Mouse (Mus musculus) neutrophil, adult 83 days (primary cell): Measurements from ENCODE around the gene Elobl. TPM values are rescaled to one million over a fixed set of nuclear protein-coding genes. Genes with fewer than 3 reads are reported as not detected.

Experiments
- total RNA-seq, 2 experiments: library from RNA; stranded (reverse); gene quantifications; one replicate each; pipeline ENCODE4 v1.2.4; 2023

The Elobl gene
- not detected for total RNA-seq

DNA sequence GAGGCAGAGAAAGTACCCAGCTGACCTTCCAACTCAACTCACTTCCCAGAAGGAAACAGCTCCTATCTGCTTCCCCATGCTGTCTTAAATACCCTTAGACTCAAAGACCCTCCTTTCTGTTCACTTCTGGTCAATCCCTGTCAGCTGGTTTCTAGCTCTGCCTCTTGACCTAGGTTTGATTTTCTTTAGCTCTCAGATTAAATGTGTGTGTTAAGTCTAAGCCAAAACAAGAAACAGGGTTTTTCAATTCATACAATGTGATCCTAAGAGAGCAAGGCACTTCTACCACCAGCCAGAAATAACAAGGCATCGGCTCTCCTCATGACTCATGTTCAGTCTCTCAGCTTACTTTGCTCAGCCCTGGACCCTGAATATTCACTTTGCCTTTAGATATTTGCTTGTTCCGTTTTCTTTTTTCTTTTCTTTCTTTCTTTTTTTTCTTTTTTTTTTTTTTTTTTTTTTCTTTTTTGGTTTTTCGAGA lies at the start of gene Elobl:
Elobl (minus strand) TSS at position 51 of the 481 bp plus-strand sequence.

DNA sequence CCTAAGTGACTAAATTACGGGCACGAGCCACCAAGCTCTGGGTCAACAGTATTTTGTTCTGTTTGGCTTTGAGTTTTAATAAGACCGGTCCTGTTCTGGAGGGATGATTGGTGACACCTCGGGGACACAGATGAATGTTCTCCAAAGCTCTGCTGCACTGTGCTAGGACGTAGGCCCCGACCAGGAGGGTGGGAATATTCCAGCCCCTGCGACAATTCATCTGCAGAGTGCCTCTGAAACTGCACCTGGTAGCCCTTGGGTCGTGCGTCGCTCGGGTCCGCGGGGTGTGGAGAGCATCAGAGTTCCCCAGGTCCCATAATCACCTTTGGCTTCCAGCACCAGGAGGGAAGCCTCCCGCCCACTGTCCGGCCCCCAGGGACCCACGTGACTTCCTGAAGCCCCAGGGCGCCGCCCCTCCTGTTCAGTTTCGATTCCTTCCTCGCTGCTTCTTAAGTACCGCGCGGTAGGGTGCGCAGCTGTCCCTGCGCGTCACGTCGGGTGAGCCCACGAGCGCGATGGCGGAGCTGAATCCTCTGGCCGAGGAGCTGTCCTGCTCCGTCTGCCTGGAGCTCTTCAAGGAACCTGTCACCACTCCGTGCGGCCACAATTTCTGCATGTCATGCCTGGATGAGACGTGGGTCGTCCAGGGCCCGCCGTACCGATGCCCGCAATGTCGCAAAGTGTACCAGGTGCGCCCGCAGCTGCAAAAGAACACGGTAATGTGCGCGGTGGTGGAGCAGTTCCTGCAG lies 32.4 kb upstream of the Elobl start, which contains the start of gene Trim25:
Trim25 (plus strand) TSS at position 403 of the 749 bp plus-strand sequence.

DNA sequence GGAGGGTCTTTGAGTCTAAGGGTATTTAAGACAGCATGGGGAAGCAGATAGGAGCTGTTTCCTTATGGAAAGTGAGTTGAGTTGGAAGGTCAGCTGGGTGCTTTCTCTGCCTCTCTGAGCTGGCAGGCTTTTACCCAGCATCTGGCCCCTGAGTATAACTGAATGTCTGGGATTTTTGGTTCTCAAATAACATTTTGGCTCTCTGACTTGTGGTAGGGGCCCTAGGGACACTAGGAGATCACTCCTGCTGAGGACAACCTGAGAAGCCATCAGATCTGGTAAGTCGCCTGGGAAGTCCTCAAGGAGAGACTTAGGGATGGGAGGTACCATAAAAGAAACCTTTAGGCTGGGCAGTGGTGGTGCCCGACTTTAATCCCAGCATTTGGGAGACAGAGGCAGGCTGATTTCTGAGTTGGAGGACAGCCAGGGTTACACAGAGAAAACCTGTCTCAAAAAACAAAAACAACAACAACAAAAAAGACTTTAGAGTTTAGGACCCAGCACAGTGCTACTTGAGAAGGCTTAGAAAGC lies 3.5 kb upstream of the Elobl start, which contains the start of gene Coil:
Coil (plus strand) TSS at position 51 of the 531 bp plus-strand sequence.

DNA sequence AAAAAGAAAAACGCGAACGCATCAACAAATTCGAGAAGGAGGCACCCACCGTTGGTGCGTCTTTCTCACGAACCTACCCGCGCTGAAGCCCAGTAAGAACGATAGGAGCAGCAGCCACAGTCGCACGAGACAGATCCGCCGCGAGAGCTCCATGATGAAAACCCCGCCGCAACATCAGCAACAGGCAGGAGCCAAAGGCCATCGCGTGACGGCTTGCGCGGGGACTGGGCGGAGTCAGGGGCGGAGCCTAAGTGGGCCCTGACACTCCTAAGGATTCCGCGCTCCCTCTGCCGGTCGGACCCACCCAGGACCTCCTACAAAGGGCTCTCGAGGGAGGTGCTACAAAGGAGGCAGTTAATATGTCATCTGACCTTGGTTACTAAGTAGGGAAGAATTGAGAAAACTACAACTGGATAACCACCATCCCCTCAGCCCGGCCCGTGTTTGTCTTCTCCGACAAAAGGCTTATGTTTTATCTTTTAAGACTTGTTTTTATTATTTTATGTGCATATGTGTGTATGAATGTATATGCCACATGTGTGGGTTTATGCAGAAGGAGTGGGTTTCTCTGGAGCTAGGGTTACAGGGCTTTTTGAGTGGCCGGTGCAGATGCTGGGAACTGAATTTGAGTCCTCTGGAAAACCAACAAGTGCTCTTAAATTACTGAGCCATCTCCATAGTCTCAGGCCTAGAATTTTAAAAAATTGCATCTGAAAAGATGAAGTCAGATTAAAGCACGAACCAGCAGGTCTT lies 11.3 kb downstream of the Elobl start, which contains the start of gene Scpep1:
Scpep1 (minus strand) TSS at position 249 of the 753 bp plus-strand sequence.

Other genes starting within 250 kb of the Elobl start
- 10 to 100 TPM; 11.5 to 15.7 TPM for gene Msi2, start 248.4 kb downstream of the Elobl start, total RNA-seq
- 1 to 10 TPM; 3.0 to 3.4 TPM for gene Akap1, start 102.3 kb downstream of the Elobl start, total RNA-seq
- gene Scpep1, start 11.5 kb downstream of the Elobl start, total RNA-seq: 10 to 100 TPM; 37.1 to 41.7 TPM
- gene Coil, start 3.3 kb upstream of the Elobl start, total RNA-seq: 1 to 10 TPM; 4.3 to 4.6 TPM
- gene Trim25, start 32.4 kb upstream of the Elobl start, total RNA-seq: 10 to 100 TPM; 48.1 to 59.4 TPM
- gene Dgke, start 99.9 kb upstream of the Elobl start, total RNA-seq: 1 to 10 TPM in 1 of 2 experiments, under 1 TPM in 1; 0.92 to 1.1 TPM
- gene Gm525, start 106.9 kb upstream of the Elobl start, total RNA-seq: not detected